ENCODE assay signal across 8 mouse cellular contexts in genomic region chr5:122314966-122315667, GRCm38 (mm10). TPM values are rescaled to one million over a fixed set of nuclear protein-coding genes. Genes with fewer than 3 reads are reported as not detected.
DNase-seq lines count a peak whose midpoint lies in the region; ATAC-seq and TF ChIP-seq lines count a peak whose summit lies in the region.

No protein-coding gene starts in this region.

- H3K27me3 ChIP-seq in erythroblast, embryonic 14.5 days (ENCODE audit: control insufficient read depth): no peaks in the 10 kb centered on the region
- H3K27me3 ChIP-seq in heart, postnatal 0 days (ENCODE audit: control insufficient read depth, insufficient read depth, low read length): no peaks in the 10 kb centered on the region
- no peaks in the 10 kb centered on the region for H3K27me3 ChIP-seq in lung, postnatal 0 days (replicated peaks; ENCODE audit: insufficient read depth, low read length)
- H3K27me3 ChIP-seq in small intestine, adult 2 months (ENCODE audit: control insufficient read depth, insufficient read depth, low read length): no peaks in the 10 kb centered on the region

- peaks cover 16% of the 10 kb centered on the region for H3K4me1 ChIP-seq in erythroblast, embryonic 14.5 days (ENCODE audit: control insufficient read depth)
- peaks cover 34% of the 10 kb centered on the region for H3K4me1 ChIP-seq in heart, postnatal 0 days (ENCODE audit: control insufficient read depth, insufficient read depth)
- no peaks in the 10 kb centered on the region for H3K4me1 ChIP-seq in lung, postnatal 0 days (ENCODE audit: insufficient read depth, low read depth, low read length)
- H3K4me1 ChIP-seq in small intestine, adult 2 months (ENCODE audit: control insufficient read depth, insufficient read depth, insufficient read length, low read length): peaks cover 18% of the 10 kb centered on the region

- peak; percentile 72; the same call in 1 of the 2 replicates for TF ChIP-seq EP300 in heart, postnatal 0 days (IDR thresholded peaks at IDR 0.05; ENCODE audit: low read depth)
- TF ChIP-seq EP300 in lung, postnatal 0 days (IDR thresholded peaks at IDR 0.05): no peak

- DNase-seq in adrenal gland, postnatal 10 days: peak; percentile 89
- DNase-seq in heart, postnatal 0 days (ENCODE audit: low spot score): peak; percentile 85
- peak; percentile 95 for DNase-seq in layer of hippocampus, adult 9-11 months
- DNase-seq in lung, postnatal 0 days (ENCODE audit: low spot score): peak; percentile 94
- no peak for DNase-seq in c-Kit-positive CD71-positive TER-119-positive erythroid progenitor cells, embryonic 14.5 days (ENCODE audit: low spot score)

- no peaks in the 10 kb centered on the region for H3K9me3 ChIP-seq in erythroblast, embryonic 14.5 days (ENCODE audit: control insufficient read depth, low read length)
- no peaks in the 10 kb centered on the region for H3K9me3 ChIP-seq in heart, postnatal 0 days (replicated peaks; ENCODE audit: control insufficient read depth, low read length)
- H3K9me3 ChIP-seq in lung, postnatal 0 days (ENCODE audit: low read length): no peaks in the 10 kb centered on the region

- ATAC-seq in CD4-positive, CD25-positive, alpha-beta regulatory T cell, adult 4 months: peak; percentile 40
- ATAC-seq in heart, postnatal 0 days (ENCODE audit: insufficient read depth, low read depth): peak; percentile 89
- peak; percentile 96 for ATAC-seq in lung, postnatal 0 days

- H3K4me3 ChIP-seq in erythroblast, embryonic 14.5 days (replicated peaks): peak overlapping the region; percentile 5
- no peak overlapping the region for H3K4me3 ChIP-seq in heart, postnatal 0 days (ENCODE audit: low read depth, low read length)
- no peak overlapping the region for H3K4me3 ChIP-seq in lung, postnatal 0 days (ENCODE audit: low read depth, low read length)
- no peak overlapping the region for H3K4me3 ChIP-seq in small intestine, adult 2 months (ENCODE audit: low read depth, low read length)

- no peak overlapping the region; the same call in 1 of the 2 replicates for H3K4me2 ChIP-seq in heart, postnatal 0 days (ENCODE audit: low read depth, low read length)
- H3K4me2 ChIP-seq in lung, postnatal 0 days (replicated peaks; ENCODE audit: low read depth, low read length): peak overlapping the region; percentile 17; the same call in 1 of the 2 replicates

- H3K9ac ChIP-seq in heart, postnatal 0 days (replicated peaks; ENCODE audit: low read depth, low read length): 0 out of 2 replicates have a peak overlapping the region, but pooled peaks have one; percentile 19
- H3K9ac ChIP-seq in lung, postnatal 0 days (replicated peaks; ENCODE audit: low read depth): no peak overlapping the region

- TF ChIP-seq CTCF in heart, postnatal 0 days (IDR thresholded peaks at IDR 0.05; ENCODE audit: low read depth): peak; percentile 40
- TF ChIP-seq CTCF in lung, postnatal 0 days (IDR thresholded peaks at IDR 0.05): peak; percentile 64
- TF ChIP-seq CTCF in small intestine, adult 2 months (IDR thresholded peaks at IDR 0.05; ENCODE audit: extremely low read depth, insufficient read length, insufficient replicate concordance, low read depth, low read length): no peak

- H3K27ac ChIP-seq in heart, postnatal 0 days (ENCODE audit: low read depth): peak overlapping the region; percentile 90
- H3K27ac ChIP-seq in lung, postnatal 0 days (ENCODE audit: low read length): peak overlapping the region; percentile 78
- H3K27ac ChIP-seq in small intestine, adult 2 months (ENCODE audit: insufficient read depth, low read depth, low read length): peak overlapping the region; percentile 77

- H3K36me3 ChIP-seq in erythroblast, embryonic 14.5 days (ENCODE audit: control insufficient read depth): peaks cover 70% of the 10 kb centered on the region
- H3K36me3 ChIP-seq in heart, postnatal 0 days (replicated peaks; ENCODE audit: control insufficient read depth, insufficient read depth, low read length): peaks cover 31% of the 10 kb centered on the region; the same call in 1 of the 2 replicates
- no peaks in the 10 kb centered on the region for H3K36me3 ChIP-seq in lung, postnatal 0 days (ENCODE audit: insufficient read depth, low read length)
- H3K36me3 ChIP-seq in small intestine, adult 2 months (ENCODE audit: control insufficient read depth, insufficient read depth, low read length): peaks cover 51% of the 10 kb centered on the region

- TF ChIP-seq POLR2A in small intestine, adult 2 months (IDR thresholded peaks at IDR 0.05; ENCODE audit: low read depth, low read length): no peak

- 30% methylated on average over 20 of the region's 20 CpGs for WGBS in heart, postnatal 0 days
- 31% methylated on average over 20 of the region's 20 CpGs for WGBS in lung, postnatal 0 days
- 27% methylated on average over 20 of the region's 20 CpGs for WGBS in small intestine, adult 2 months

RNA-seq across cellular contexts. Expression of gene Pptc7, which starts 31.0 kb away (rescaled TPM):
- 10 to 100 TPM; 17.8 to 18.7 TPM for polyA plus RNA-seq in CD4-positive, CD25-positive, alpha-beta regulatory T cell, adult 4 months (2017; shearing (Covaris generic))
- 10 to 100 TPM; 36.7 to 49.2 TPM for total RNA-seq in adrenal gland, postnatal 10 days (2021)
- 0.08 and 0.12 TPM in 2 replicates for polyA plus RNA-seq in erythroblast, embryonic 14.5 days (2012)
- 33.9 and 40.3 TPM in 2 replicates for total RNA-seq in heart, postnatal 0 days (2014; rRNA removed; ENCODE audit: low replicate concordance)
- 16.8 and 20.5 TPM in 2 replicates for polyA plus RNA-seq in heart, postnatal 0 days (2015; fragmentation: Nextera tagmentation; extraction: Ambion mirVana)
- polyA plus RNA-seq in lung, postnatal 0 days (2015; fragmentation: Nextera tagmentation; extraction: Ambion mirVana): 12.2 and 12.7 TPM in 2 replicates
- polyA plus RNA-seq in small intestine, adult 2 months (2012; rRNA removed): 12.5 and 20.1 TPM in 2 replicates

RNA-seq across cellular contexts. Expression of gene Rad9b, which starts 38.9 kb away (rescaled TPM):
- polyA plus RNA-seq in CD4-positive, CD25-positive, alpha-beta regulatory T cell, adult 4 months (2017; shearing (Covaris generic)): 10 to 100 TPM; 13.6 to 17.0 TPM
- 1 to 10 TPM; 4.6 to 4.8 TPM for total RNA-seq in adrenal gland, postnatal 10 days (2021)
- polyA plus RNA-seq in erythroblast, embryonic 14.5 days (2012): 0.04 TPM in 1 of 2 replicates, not detected in the other
- 2.0 and 13.9 TPM in 2 replicates for total RNA-seq in heart, postnatal 0 days (2014; rRNA removed; ENCODE audit: low replicate concordance)
- 7.5 and 8.2 TPM in 2 replicates for polyA plus RNA-seq in heart, postnatal 0 days (2015; fragmentation: Nextera tagmentation; extraction: Ambion mirVana)
- 6.4 and 6.9 TPM in 2 replicates for polyA plus RNA-seq in lung, postnatal 0 days (2015; fragmentation: Nextera tagmentation; extraction: Ambion mirVana)
- polyA plus RNA-seq in small intestine, adult 2 months (2012; rRNA removed): 0.39 and 0.98 TPM in 2 replicates

RNA-seq across cellular contexts. Expression of gene Vps29, which starts 39.1 kb away (rescaled TPM):
- polyA plus RNA-seq in CD4-positive, CD25-positive, alpha-beta regulatory T cell, adult 4 months (2017; shearing (Covaris generic)): 100 to 1,000 TPM; 193 to 203 TPM
- total RNA-seq in adrenal gland, postnatal 10 days (2021): 100 to 1,000 TPM; 121 to 131 TPM
- 0.94 and 1.1 TPM in 2 replicates for polyA plus RNA-seq in erythroblast, embryonic 14.5 days (2012)
- total RNA-seq in heart, postnatal 0 days (2014; rRNA removed; ENCODE audit: low replicate concordance): 84.0 and 92.5 TPM in 2 replicates
- 184 and 206 TPM in 2 replicates for polyA plus RNA-seq in heart, postnatal 0 days (2015; fragmentation: Nextera tagmentation; extraction: Ambion mirVana)
- polyA plus RNA-seq in lung, postnatal 0 days (2015; fragmentation: Nextera tagmentation; extraction: Ambion mirVana): 189 and 193 TPM in 2 replicates
- polyA plus RNA-seq in small intestine, adult 2 months (2012; rRNA removed): 31.4 and 36.6 TPM in 2 replicates

RNA-seq across cellular contexts. Expression of gene Tctn1, which starts 50.9 kb away (rescaled TPM):
- 1 to 10 TPM; 1.1 to 2.0 TPM for polyA plus RNA-seq in CD4-positive, CD25-positive, alpha-beta regulatory T cell, adult 4 months (2017; shearing (Covaris generic))
- 10 to 100 TPM; 11.1 to 13.5 TPM for total RNA-seq in adrenal gland, postnatal 10 days (2021)
- 0.14 and 0.23 TPM in 2 replicates for polyA plus RNA-seq in erythroblast, embryonic 14.5 days (2012)
- total RNA-seq in heart, postnatal 0 days (2014; rRNA removed; ENCODE audit: low replicate concordance): 5.7 and 21.6 TPM in 2 replicates
- polyA plus RNA-seq in heart, postnatal 0 days (2015; fragmentation: Nextera tagmentation; extraction: Ambion mirVana): 2.3 TPM in 2 replicates
- 4.5 and 5.1 TPM in 2 replicates for polyA plus RNA-seq in lung, postnatal 0 days (2015; fragmentation: Nextera tagmentation; extraction: Ambion mirVana)
- polyA plus RNA-seq in small intestine, adult 2 months (2012; rRNA removed): 5.8 and 12.5 TPM in 2 replicates

RNA-seq across cellular contexts. Expression of gene Gpn3, which starts 56.6 kb away (rescaled TPM):
- polyA plus RNA-seq in CD4-positive, CD25-positive, alpha-beta regulatory T cell, adult 4 months (2017; shearing (Covaris generic)): 10 to 100 TPM; 56.9 to 67.7 TPM
- total RNA-seq in adrenal gland, postnatal 10 days (2021): 10 to 100 TPM; 27.2 to 33.8 TPM
- polyA plus RNA-seq in erythroblast, embryonic 14.5 days (2012): 3.3 and 5.1 TPM in 2 replicates
- 28.5 and 50.9 TPM in 2 replicates for total RNA-seq in heart, postnatal 0 days (2014; rRNA removed; ENCODE audit: low replicate concordance)
- 42.9 and 48.7 TPM in 2 replicates for polyA plus RNA-seq in heart, postnatal 0 days (2015; fragmentation: Nextera tagmentation; extraction: Ambion mirVana)
- 61.2 and 69.2 TPM in 2 replicates for polyA plus RNA-seq in lung, postnatal 0 days (2015; fragmentation: Nextera tagmentation; extraction: Ambion mirVana)
- 22.4 and 32.6 TPM in 2 replicates for polyA plus RNA-seq in small intestine, adult 2 months (2012; rRNA removed)

Comparison
In these comparisons a context has a peak if more than half of its experiments do, and no peak if none do; other contexts are left out.
1. ATAC-seq: peak in every context shown above with its lines; median percentile 96 in lung, postnatal 0 days; 89 in heart, postnatal 0 days; 40 in CD4-positive, CD25-positive, alpha-beta regulatory T cell, adult 4 months.
2. RNA of gene Pptc7, which starts 31.0 kb away (polyA plus RNA-seq): 16.8 to 20.5 TPM in heart, postnatal 0 days, 12.5 to 20.1 TPM in small intestine, adult 2 months, 17.8 to 18.7 TPM in CD4-positive, CD25-positive, alpha-beta regulatory T cell, adult 4 months and 12.2 to 12.7 TPM in lung, postnatal 0 days; 0.08 to 0.12 TPM in erythroblast, embryonic 14.5 days; every median in the first group is over 10 times any median in the second.
3. RNA of gene Vps29, which starts 39.1 kb away (polyA plus RNA-seq): 193 to 203 TPM in CD4-positive, CD25-positive, alpha-beta regulatory T cell, adult 4 months, 189 to 193 TPM in lung, postnatal 0 days, 184 to 206 TPM in heart, postnatal 0 days and 31.4 to 36.6 TPM in small intestine, adult 2 months; 0.94 to 1.1 TPM in erythroblast, embryonic 14.5 days; every median in the first group is over 10 times any median in the second.
4. Peak in every context shown above with its lines, with median percentiles within 50 percentile points of each other: H3K27ac ChIP-seq.